Mouse (Mus musculus) left cerebral cortex, adult 9 months (tissue): ENCODE data around the gene Gm20721.
"Not testable (repeated sequence)": the region's sequence is repeated elsewhere in the genome, so short reads cannot be mapped to it uniquely, and the experiment has no call there.

Experiments used
- DNase-seq, 2 experiments: peaks; one replicate each; pipeline ENCODE4 v3.0.0; 2022; ENCODE audit warnings: low spot score in 2 of 2

Gene Gm20721

GRCm38 (mm10) chr2:174330616-174331191 lies 15.8 kb downstream of the Gm20721 start:
- DNase-seq: peak in 1 of 2 experiments; percentile 55

DNA sequence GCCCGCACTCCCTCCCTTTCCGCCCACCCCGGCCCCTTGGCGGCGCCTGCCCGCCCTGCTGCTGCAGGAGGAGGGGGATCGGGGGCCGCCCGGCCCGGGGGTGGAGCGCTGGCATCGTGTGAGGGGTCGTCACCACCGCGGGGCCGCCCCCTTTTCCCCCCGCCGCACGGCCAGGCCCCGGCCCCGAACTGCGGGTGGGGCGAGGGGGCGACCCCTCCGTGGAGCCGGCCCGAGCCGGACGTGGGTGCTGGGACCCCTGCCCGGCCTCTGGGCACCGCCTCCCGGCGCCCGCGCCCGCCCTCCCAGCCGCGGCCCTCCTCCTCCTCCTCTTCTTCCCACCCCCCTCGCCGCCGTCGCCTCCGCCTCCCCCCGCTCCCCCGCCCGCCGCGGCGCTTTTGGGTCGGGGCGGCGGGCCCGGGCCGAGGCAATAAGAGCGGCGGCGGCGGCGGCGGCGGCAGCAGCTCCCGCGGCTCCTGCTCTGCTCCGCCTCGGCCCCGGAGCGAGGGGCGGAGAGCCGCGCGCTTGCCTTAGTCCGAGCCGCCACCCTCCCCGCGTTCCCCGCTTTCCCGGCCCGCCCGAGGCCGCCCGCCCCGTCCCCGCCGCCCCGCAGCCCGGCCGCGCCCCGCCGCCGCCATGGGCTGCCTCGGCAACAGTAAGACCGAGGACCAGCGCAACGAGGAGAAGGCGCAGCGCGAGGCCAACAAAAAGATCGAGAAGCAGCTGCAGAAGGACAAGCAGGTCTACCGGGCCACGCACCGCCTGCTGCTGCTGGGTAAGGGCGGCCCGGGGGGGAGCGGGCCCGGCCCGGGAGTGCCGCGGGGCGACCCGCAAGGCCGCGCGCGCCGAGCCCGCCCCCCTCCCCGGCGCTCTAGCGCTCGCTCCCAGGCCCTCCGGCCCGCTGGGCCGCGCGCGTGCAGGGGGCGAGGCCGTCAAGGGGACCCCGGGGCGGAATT lies 16.6 kb downstream of the Gm20721 start:
- DNase-seq: peak in 1 of 2 experiments; percentile 56

DNA sequence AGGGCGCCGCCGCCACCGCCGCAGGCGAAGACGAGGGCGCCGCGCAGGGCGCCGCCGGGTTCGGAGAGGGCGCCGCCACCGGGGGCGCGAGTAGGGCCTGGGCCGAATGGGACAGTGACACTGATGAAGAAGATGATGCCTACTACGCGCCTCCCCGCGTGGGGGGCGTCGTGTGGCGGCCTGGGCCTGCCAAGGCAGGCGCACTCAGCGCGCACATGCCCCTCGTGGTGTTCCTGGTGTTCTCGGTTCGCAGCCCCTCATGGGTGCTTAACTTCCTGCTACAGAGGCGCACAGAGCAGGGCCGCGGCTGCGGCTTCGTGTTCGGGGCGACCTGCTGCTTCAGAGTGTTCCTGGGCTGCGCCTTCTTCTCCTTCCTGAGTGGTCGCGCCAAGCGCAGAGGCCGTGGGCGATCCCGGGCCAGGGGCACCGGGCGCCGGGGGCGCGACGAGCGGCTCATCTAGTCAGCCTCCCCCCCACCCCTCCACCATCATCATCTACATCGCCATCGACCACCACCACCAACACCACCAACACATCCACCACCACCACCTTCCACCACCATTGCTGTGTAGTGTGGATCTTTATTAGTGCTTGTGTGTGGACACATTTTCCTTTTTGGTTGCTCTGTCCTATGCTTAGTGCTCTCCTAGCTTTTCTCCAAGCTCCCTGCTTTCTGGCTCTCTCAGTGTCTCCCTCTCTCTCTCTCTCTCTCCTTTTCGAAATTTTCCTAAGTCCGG lies 17.4 kb downstream of the Gm20721 start:
- no peak for DNase-seq

- DNase-seq: no peak
These were observed 18.1 kb downstream of the Gm20721 start for GRCm38 (mm10) chr2:174328358-174328905.

DNA sequence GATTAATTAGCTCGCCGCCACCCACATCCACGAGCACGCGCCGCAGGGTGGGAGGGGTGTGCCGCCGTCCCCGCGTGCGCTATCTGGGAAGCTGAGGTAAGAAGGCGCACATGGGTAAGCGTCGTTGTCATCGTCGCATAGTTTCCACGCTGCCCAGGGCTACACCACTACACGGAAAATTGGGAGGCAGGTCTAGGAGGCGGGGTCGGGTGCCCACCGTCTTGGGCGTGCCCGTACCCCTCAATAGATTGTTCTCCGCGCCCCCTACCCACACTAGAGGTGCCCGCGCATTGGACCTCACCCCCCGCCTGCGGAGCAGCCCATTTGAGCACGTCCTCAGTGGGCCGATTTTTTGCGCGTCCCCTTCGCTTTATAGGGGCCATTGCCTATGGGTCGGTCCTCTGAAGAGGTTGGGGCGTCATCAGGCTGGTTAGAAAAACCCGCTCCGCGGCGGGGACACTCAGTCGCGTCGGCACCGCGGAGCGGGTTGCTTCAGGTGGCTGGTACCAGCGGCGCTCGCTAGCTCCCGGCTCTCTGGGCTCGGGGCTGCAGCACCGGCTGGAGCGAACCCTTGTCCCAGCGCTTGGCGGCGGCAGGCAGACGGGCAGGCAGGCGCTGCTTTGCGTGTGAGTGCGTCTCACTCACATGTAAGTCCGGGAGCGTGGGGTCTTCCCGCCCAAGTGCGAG lies 19.1 kb downstream of the Gm20721 start:
- DNase-seq: peak in 1 of 2 experiments; percentile 78

GRCm38 (mm10) chr2:174326481-174326880 lies 20.0 kb downstream of the Gm20721 start:
- DNase-seq: no peak

- DNase-seq: no peak
These were observed 20.5 kb downstream of the Gm20721 start for GRCm38 (mm10) chr2:174325989-174326388.

GRCm38 (mm10) chr2:174316661-174317060 lies 29.9 kb downstream of the Gm20721 start:
- no peak for DNase-seq

GRCm38 (mm10) chr2:174315445-174315844 lies 31.1 kb downstream of the Gm20721 start:
- DNase-seq: not testable (repeated sequence)

- no peak for DNase-seq
These were observed 33.9 kb downstream of the Gm20721 start for GRCm38 (mm10) chr2:174312661-174313060.

GRCm38 (mm10) chr2:174312118-174312647 lies 34.3 kb downstream of the Gm20721 start:
- peak in 1 of 2 experiments; percentile 92 for DNase-seq

GRCm38 (mm10) chr2:174311613-174312012 lies 34.9 kb downstream of the Gm20721 start:
- DNase-seq: no peak

- peak in 1 of 2 experiments; percentile 59 for DNase-seq
These were observed 35.5 kb downstream of the Gm20721 start for GRCm38 (mm10) chr2:174310913-174311514.

GRCm38 (mm10) chr2:174307903-174308302 lies 38.6 kb downstream of the Gm20721 start:
- DNase-seq: no peak

GRCm38 (mm10) chr2:174305646-174306045 lies 40.9 kb downstream of the Gm20721 start:
- no peak for DNase-seq

DNA sequence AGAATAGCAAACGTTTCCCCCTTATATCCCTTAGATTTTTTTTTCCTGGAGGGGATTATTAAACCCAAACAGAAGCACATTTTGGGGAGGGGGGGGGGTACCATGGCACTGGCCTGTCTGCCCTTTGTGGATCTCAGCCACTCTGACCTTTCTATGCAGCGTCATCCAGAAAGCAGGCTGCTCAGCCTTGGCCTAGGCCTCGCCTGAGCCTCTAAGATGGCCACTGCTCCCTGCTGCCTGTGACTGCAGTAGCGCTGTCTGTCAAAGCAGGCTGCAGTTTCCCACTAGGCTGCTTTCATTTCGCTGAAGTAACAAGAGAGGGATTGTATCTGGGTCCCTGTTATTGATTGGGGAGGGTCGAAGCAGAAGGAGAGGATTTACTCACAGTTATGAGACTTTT lies 44.0 kb downstream of the Gm20721 start:
- no peak for DNase-seq

GRCm38 (mm10) chr2:174300666-174301065 lies 45.8 kb downstream of the Gm20721 start:
- DNase-seq: no peak

DNA sequence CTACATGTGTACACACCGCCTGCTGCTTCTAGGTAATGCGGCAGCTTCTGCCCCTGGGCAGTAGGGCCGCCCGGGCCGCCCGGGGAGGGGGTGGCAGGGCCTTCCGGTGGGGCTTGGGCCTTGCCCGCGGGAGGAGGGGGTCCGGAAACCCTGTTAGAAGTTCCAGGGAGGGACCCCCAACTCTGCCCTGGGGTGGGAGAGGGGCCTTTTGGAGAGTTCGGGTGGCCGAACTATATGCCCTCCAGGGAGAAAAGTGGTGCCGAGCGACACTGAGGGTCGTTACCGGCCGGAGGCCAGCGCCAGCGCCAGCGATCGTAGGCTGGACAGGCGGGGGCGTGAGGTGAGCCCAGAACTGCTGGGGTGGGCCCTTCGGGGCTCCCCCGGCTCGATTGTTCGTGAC lies 46.3 kb downstream of the Gm20721 start:
- no peak for DNase-seq

DNA sequence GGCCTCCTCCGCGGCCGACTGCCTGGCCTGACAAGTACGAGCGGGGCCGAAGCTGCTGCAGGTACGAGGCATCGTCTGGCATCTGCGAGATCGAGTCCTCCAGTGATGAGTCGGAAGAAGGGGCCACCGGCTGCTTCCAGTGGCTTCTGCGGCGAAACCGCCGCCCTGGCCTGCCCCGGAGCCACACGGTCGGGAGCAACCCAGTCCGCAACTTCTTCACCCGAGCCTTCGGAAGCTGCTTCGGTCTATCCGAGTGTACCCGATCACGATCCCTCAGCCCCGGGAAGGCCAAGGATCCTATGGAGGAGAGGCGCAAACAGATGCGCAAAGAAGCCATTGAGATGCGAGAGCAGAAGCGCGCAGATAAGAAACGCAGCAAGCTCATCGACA lies 46.7 kb downstream of the Gm20721 start:
- no peak for DNase-seq

GRCm38 (mm10) chr2:174299091-174299770 lies 47.3 kb downstream of the Gm20721 start:
- no peak for DNase-seq
